Mouse (Mus musculus): ENCODE results near the gene Nav3.
A peak's percentile ranks its signal among the peaks of the same experiment; 100 is the strongest.
"Not testable (repeated sequence)": the region's sequence is repeated elsewhere in the genome, so short reads cannot be mapped to it uniquely, and the experiment has no call there.

The Nav3 gene

DNA sequence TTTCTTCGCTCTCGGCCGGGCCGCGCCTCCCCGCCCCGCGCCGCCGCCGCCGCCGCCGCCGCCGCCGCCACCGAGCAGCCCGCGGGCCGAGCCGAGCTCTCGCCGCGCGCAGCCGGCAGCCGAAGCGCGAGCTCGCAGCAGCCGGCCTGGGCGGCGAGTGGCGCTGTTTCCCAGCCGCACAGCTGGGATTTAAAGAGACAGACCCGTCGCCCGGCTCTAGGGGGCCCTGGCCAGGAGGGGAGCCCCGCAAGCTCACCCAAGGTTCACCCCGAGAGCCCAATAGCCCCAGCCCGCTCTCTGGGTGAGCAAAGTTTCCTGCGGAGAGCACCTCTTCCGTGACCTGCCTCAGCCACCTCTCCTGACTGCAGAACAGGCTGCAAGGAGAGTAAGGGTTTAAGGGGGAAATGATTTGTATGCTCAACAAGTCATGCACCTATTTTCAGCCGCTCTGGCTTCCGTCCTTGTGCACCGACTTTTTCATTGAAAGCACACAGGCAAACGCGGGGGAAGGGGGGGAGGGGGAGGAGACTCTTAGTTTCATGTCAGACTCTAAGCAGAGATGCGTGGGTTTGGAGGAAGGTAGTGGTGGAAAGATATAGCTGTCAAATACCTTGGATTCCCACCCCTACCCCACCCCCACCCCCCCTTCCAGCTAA is at the start of gene Nav3:
Gene Nav3 (minus strand): TSS at position 367 of the 656 bp plus-strand sequence.
- DNase-seq (ENCODE audit: low spot score), result peak; percentile 27

DNA sequence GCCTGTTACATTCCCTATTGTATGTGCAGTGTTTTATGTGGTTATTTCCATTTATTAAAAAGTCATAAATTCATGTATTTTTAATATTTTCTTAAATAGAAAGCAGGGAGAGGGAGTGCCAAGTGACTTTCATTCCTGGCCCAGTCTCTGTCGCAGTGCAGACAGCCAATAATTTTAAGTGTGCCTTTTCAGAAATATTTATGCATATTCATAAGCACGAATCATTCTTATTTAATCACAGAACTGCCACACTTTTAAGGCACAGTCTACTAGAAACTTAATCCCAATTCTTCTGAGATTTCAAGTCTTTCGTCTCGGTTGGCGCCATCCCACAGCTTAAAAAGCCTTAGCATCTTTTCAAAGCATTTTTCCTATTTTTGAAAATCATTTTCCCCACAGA is 29.3 kb upstream of the Nav3 start:
- DNase-seq (ENCODE audit: low spot score), result no peak

DNA sequence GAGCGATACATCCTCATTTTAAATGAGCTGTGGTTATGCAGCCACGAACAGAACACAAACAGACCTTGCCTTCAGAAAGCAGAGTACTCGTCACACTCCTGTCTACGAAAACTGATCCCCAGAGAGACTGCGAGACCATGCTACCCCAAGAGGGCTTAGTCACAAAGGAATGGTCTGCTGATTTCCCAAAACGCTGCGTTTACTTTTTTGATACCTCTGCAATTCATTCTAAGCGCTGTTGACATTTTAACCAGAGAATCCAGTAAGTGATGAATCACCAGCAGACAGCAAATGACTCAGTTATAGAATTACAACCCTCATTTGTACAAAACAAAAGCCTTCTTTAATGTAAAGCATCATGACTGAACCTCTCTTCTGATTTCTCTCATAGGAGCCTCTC is 28.8 kb upstream of the Nav3 start:
- no peak for DNase-seq (ENCODE audit: low spot score)

DNA sequence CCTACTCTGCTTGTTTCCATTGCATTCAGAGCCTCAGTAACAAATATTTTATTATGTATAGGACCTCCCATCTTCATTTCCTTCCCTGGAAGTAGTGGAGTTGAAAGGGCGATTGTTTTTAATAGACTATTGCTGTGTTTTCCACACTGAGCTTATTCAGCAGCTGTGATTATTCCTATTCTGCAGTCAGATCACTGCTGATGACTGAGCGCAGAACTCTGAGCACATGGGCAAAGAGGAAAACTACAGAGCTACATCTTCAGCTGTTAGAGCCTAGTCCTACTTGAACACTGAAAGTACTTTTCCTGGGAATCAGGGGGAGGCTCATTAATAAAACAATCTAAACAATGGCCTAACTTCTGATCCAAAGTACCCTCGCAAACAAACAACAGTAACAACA is 23.2 kb upstream of the Nav3 start:
- DNase-seq (ENCODE audit: low spot score), result no peak

DNA sequence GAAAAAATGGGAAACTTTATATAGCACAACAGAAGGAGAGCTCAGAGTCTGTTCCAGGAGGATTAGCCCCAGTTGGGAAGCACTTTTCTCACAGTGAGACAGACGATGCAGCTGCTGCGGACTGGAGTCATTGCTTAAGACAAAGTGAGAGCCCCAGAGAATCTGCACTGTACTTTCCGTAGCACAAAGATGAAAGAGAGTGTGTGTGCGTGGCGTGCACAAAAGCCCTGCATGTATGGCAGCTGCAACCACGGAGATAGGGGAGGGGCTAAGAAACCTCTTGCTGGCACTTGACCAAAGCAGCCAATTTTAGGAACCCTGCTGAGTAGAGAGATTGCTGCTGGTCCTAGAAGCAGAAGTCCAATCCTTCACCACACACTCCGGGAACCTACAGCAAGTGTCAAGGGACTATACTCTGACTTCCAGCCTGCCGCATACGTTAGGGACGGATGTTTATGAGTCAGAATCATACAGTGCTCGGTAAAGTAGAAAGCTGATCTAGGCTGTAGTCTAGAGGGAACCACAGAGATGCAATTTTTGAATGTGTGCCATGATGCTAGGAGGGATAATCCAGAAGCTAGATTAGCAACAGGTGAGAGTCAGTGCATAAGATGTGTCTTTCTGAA is 21.8 kb upstream of the Nav3 start:
- DNase-seq (ENCODE audit: low spot score), result no peak

DNA sequence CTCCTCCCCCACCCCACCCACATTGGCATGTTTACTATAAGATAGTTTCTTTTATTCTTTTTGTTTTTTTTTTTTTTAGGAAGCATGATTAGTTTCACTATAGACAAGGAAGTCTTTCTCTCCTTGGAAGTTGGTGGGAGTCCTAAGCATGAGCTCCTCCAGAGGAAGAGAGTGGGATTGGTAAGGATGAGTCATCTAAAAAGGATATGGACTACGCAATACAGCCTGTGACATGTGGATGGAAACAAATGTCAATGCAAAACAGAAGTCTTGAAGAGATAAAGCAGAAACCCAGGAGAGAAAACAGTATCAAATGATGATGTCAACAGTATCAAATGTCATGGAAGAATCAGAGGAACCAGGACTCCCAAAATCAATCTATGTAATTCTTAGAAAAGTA is 18.1 kb upstream of the Nav3 start:
- DNase-seq (ENCODE audit: low spot score), result no peak

DNA sequence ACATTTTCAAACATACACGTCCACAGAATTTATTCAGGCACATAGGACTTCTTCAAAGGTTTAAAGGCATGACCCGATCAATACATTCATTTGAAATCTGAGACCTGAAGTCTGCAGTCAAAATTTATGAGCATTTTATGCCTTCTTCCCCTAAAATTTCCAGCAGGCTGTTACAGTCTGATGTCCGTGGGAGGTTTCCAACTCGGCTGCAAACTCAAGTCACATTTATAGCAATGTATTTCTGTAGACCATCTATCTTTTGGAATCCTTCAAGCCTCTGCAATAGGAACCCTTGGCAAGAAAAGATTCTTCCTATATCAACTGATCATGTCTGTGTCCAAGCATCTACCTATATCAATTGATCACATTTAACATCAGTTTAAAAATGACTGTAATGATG is 13.4 kb upstream of the Nav3 start:
- DNase-seq (ENCODE audit: low spot score), result no peak

DNA sequence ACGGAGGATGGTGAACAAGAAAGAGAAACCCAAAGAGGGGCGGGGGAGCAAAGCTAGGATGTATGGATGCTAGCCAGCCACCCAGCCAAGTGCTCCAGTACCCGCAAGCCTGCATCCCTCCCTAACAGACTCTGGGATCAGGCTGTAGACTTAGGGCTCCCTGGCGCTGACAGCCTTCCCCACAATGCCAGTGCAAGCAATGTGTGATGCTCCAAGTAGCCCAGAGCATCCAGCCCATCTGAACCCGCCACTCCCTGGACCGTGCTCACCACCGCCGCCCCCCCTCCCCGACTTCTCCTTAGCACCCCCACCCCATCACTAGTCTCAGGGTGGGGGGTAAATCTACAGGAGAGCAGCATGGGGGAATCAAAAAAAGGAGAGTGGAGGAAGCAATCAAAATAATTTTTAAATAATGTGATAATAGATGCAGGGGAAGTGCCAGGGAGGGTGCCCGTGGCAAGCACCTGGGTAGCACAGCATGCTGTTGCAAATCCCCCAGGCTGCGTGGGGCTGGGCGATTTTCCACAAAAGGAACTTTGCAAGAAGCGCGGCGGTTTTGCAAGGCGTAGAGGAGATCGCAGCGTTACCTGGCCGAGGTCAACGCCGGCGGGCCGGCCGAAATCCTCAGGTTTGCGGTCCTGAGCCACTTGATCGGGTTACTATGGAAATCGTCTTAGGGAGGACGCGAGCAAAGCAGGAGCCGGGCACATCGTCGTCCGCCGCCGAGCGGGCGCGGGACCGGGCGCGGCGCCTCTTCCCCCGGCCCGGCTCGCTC is 754 bp downstream of the Nav3 start:
- DNase-seq (ENCODE audit: low spot score), result no peak

DNA sequence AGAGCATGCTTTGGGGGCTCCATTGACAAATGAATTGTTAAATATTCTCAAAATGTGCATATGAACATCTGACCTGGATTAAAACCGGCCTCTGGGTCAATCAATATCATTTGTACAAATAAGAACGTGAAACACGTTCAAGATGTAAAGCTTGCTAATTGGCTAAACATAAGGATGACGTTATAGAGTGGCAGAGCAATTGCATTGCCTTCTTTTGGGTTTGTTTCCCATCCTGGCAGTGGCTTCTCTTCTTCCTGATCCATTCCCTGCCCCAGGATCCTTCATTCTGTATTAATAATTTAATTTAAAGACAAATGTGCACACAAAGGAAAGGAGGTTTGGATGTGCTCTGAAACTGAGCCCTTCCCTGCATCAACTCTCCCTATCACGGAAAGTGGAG is 2.4 kb downstream of the Nav3 start:
- no peak for DNase-seq (ENCODE audit: low spot score)

DNA sequence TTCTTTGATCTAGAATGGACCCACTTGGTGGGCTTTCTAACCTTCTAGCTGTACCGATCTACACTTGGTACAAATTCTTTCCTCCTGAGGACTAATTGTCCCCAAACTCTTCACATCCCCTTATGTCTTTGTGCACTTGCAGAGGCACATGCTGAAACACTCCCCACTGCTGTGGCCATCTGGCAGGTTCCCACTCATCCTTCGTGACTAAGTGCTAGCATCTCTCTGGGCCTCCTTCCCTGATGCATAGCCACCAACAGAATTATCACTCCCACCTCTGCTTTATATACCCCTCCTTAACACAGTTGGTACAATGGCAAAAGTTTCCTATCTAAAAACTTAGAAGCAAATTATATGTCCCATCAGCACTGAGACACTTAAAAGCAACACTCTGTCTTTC is 15.6 kb downstream of the Nav3 start:
- DNase-seq (ENCODE audit: low spot score), result no peak

DNA sequence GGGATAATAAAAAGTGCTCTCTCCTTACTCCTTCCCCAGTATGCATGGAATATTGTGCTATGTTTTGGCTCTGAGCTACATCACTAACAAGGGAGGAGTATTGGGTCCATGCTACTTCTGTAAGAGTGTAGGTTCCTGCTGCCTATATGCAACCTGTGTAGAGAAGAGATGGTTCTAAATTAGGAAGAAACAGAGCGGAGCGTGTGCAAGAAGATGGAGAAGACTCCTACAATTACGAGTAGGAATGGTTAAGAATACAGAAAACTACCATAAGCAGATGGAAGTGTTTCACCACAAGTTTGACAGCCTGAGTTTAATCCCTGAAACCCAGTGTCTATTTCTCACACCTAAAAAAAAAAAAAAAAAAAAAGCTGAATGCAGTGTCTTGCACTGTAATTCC is 24.9 kb downstream of the Nav3 start:
- no peak for DNase-seq (ENCODE audit: low spot score)

DNA sequence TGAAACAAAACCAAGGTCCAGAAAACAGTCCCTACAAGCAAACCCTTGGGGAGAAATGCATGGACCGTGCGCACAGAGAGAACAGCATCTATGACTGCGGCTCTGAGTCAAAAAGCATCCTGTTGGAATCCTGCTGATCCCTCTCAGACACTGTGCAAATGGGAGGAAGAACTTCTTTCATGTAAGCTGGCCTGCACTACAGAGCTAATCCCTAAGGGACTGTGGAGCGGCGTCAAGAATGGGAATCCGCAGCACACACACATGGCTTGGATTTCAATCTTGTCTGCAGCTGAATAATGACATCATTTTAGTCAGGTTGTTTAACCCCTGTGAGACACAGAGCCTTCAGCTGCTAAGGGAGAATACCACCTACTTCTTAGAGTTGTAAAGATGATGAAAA is 26.4 kb downstream of the Nav3 start:
- DNase-seq (ENCODE audit: low spot score), result no peak

DNA sequence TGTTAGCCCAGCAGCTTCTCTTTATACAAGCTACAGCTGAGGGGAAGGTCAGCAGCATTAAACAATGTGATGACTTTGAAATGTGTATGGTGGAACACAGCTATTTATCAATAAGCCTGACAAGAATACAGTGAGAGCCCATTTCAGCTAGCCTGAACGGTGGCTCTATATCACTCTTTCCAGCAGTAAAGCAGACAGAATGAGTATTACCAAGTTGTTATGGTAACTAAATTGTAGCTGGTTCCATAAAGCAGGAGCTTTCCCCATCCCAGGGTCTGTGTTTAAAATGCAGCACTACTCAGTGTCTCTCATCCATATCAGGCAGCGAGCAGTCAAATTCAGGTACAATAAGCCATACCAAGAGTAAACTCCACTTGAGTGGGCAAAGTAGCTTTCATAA is 27.0 kb downstream of the Nav3 start:
- DNase-seq (ENCODE audit: low spot score), result no peak

DNA sequence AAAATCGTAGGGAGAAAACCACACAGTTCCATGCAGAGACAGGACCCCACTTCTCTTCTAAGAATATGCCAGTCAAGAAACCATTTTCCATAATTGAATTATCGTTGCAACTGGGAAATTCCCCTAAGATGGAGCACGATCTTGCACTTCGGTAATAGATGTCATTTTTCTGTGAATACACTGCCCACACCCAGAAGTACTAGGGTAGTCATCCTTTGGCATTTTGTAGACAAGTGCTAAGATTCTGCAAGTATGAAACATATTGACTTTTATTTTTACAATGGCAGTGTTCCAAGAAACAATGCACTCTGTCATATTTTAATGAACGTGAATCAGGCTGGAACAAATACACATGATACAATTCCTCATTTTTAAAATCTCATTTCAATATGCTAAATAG is 34.5 kb downstream of the Nav3 start:
- no peak for DNase-seq (ENCODE audit: low spot score)

DNA sequence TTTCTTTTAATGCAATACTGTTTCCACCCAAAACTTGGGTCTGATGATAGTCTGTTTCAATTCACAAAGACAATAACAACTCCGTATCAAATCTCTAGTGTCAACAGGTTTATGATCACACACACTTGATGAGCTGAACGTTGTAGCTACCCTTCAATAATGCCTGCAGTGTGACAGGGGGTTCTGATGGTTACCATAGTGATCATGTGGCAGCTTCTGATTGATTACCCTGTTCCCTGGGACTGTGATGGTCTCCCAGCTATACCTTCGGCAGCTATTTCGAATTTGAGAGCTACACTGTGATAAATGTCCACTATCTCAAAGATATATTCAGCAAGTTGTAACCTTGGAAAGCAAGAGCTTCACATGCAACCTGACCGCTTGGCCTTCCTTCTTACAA is 39.0 kb downstream of the Nav3 start:
- no peak for DNase-seq (ENCODE audit: low spot score)

DNA sequence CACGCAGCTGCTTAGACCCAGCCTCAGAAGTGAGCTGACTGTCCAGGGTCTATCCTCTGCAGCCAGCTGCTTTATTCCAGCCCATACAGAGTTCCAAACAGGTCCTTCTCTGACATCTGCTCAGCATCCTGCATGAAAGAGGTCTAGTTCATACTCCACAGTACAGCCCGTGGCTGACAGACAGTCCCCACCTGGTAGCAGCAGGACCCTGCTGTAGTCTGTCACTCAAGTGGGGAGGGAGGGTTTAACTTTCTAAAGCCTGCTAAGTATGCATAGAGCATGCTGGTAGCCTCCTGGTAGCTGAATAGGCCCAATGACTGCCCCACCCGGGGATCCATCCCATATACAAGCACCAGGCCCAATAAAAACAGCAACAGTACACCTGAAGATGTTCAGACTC is 40.4 kb downstream of the Nav3 start:
- DNase-seq (ENCODE audit: low spot score), result no peak

DNA sequence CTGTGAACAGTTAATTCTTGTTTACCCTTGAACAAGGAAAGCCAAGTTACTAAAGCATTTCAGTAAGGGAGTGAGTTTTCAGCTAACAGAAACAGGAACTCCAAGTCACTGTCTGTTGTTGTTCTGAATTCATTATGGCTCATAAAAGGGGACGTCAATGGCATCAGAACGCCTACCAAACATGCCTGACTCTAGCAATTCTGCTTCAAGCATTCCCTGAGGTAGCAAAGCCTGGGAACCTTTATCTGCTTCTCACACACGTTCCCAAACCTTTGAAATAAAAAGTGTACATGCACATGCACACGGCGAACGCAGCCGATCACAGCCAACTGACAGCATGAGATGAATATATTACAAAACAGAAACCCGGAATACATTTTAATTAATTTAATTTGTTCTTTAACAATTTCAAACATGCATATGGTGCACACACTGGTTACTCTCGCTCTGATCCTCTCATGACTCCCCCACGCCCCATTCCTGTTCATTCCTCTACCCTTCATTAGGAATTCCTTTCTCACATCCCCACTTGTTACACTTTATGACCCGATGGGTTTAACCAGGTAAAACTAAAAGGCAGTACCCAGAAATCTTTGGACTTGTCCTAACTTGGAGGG is 42.6 kb downstream of the Nav3 start:
- no peak for DNase-seq (ENCODE audit: low spot score)

DNA sequence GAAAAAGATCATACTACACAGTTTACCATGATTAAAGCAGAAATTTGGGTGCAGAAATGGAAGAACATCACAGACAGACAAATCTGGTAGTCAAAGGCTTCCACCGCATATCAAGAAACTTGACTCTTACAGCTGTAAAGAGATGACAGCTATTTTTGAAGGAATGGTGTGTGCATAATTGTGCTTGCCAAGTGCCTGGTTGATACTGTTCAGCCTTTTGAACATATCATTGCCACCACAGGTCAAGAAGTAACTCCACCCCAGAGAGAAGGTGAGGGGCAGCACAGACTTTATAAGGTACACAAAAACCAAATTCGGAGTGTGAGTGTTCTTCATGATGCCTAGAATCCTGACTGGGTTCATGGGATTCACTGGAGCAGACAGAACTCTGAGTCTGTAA is 53.1 kb downstream of the Nav3 start:
- no peak for DNase-seq (ENCODE audit: low spot score)

DNA sequence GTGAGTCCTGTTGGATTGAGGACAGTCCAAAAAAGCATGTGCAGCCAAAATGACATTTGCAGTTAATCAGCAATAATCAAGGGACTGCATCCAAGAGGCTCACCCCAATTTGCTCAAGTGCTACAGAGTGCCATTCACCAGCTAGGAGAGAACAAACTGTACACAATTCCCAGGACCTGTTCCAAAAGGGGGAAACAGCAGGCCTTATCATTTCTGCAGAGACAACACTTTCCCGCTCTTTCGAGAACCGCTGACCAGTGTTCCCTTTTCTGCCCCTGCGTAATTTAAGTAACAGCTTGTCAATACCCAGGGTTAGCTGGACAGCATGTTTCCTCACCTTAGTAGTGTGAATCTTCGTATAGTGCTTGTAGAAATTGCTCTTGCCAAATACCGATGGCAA is 55.4 kb downstream of the Nav3 start:
- DNase-seq (ENCODE audit: low spot score), result no peak

DNA sequence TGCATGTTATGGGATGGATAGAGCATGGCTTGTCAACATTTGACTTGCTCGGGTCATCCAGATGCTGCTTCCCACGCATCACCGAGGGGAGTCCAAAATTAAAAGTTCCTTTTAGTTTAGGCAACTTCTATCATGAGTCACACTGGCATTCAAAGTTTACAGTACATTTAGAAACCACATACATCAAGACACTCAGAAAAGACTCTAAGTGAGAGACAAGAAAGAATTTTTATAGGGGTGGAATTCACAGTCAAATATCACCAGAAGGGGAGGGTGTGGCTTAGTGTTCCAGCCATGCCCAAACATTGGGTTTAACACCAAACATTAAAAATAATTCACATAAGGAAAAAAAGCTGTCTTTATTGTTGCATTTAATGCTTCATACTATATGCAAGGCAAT is 57.4 kb downstream of the Nav3 start:
- DNase-seq (ENCODE audit: low spot score), result no peak

DNA sequence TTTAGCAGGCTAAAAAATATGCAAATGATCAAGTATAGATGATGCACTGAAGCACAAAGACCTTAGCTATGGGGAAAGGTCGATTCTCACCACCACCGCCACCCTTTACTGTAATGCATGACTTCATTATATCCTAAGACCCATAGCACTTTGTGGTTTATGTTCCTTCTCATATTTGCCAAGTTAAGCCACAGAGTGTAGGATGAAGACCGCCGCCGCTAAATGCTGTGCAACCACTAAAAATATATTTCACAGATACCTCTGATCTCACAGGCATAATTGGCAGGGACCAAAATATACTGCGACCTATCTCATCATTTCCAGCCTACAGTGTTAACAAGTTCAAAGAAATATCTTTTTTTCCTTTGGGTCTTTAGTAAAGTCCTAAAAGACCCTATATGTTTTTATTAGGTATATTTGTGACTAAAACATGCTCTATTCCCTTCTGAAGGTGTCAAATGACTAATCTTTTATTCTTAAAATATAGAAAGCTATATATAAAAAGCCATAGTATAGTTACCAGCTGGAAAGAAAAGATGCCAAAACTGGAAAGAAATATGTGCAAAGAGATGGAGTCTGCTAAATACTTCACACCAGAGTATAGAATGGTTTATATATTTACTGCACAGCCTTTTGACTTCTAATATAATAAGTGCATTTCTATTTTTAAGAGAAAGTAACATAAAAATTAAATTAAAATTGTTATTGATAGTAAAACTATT is 69.4 kb downstream of the Nav3 start:
- no peak for DNase-seq (ENCODE audit: low spot score)

DNA sequence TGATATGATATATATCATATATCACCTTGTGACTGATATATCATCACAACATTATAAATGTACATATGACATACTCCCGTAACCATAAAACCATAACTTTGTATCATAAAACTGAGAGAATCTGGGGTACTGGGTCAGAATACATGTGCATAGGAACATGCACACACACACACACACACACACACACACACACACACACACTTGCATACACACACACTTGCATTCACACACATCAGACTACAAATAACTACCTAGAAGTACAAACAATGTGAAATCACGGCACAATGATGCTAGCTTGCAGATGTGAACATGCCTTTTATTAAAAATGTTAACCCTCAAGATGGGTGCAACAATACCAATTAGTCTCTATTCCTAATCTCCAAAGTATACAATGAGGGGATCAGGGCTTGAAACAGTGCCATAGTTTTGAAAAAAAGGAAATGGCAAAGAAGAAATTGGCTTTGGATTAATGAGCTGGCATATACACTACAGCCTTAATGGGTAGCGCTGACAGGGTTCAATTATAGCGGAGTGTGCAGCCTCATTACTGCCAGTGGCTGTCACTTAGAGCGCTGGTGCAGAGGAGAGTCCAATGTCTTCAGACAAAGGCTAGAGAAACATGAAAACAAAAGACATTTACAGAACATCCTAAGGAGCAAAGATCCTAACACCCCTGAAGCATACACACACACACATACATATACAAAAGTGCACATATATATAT is 72.3 kb downstream of the Nav3 start:
- DNase-seq (ENCODE audit: low spot score), result not testable (repeated sequence)
